Mouse (Mus musculus) lung, postnatal 0 days (tissue): ENCODE measurements around the gene Mff. TPM values are rescaled to one million over a fixed set of nuclear protein-coding genes. Genes with fewer than 3 reads are reported as not detected.

Source experiments
- ATAC-seq: fragments of 200-750 bp; cut with Nextera tagmentation; 2 replicates; pipeline ENCODE4 v1.8.0; 2017; ENCODE audit warnings: moderate library complexity
- DNase-seq: peaks from one replicate; pipeline ENCODE4 v3.0.0-alpha.2; 2016; ENCODE audit warnings: low spot score
- H3K27ac ChIP-seq: fragments of 300-500 bp; sonication (generic); 2 replicates; pipeline ENCODE4 v1.5.1; 2014; ENCODE audit warnings: antibody characterized with exemption, mild to moderate bottlenecking, low read length, mixed read lengths
- H3K27me3 ChIP-seq: fragments of 300-500 bp; sonication (generic); replicated peaks from 2 replicates; pipeline ENCODE4 v1.6.1; 2014; ENCODE audit warnings: low read length, mixed read lengths; ENCODE audit not compliant: insufficient read depth
- H3K36me3 ChIP-seq: fragments of 300-500 bp; sonication (generic); 2 replicates; pipeline ENCODE4 v1.6.1; 2014; ENCODE audit warnings: low read length, mixed read lengths; ENCODE audit not compliant: insufficient read depth
- H3K4me1 ChIP-seq: fragments of 300-500 bp; sonication (generic); 2 replicates; pipeline ENCODE4 v1.6.1; 2014; ENCODE audit warnings: antibody characterized with exemption, low read depth, low read length, mixed read lengths; ENCODE audit not compliant: insufficient read depth
- H3K4me2 ChIP-seq: fragments of 300-500 bp; sonication (generic); replicated peaks from 2 replicates; pipeline ENCODE4 v1.6.1; 2014; ENCODE audit warnings: low read depth, mild to moderate bottlenecking, low read length, moderate library complexity, mixed read lengths
- H3K4me3 ChIP-seq: fragments of 300-500 bp; sonication (generic); 2 replicates; pipeline ENCODE4 v1.5.1; 2014; ENCODE audit warnings: low read depth, low read length
- H3K9ac ChIP-seq: fragments of 300-500 bp; sonication (generic); replicated peaks from 2 replicates; pipeline ENCODE4 v1.6.1; 2014; ENCODE audit warnings: low read depth, mild to moderate bottlenecking
- H3K9me3 ChIP-seq: fragments of 300-500 bp; sonication (generic); 2 replicates; pipeline ENCODE4 v1.6.1; 2016; ENCODE audit warnings: low read length, mixed read lengths
- CTCF ChIP-seq: IDR thresholded peaks from 2 replicates; pipeline ENCODE4 v1.5.1; 2016; ENCODE audit warnings: antibody characterized with exemption, mild to moderate bottlenecking
- EP300 ChIP-seq: IDR thresholded peaks from 2 replicates; pipeline ENCODE4 v1.6.1; 2016; ENCODE audit warnings: antibody characterized with exemption, mild to moderate bottlenecking, control low read depth
- WGBS: fragments of 180-500 bp; shearing (Covaris S2); extraction: QIAGEN DNeasy Blood & Tissue Kit; methylation state at CpG from one replicate; pipeline ENCODE4 v1.1.7; 2014; 5-methylcytosine and 5-hydroxymethylcytosine counted together
- polyA plus RNA-seq: library from polyadenylated mRNA; unstranded; fragments of >200 nt; fragmentation: Nextera tagmentation; extraction: Ambion mirVana; gene quantifications from 2 replicates; pipeline ENCODE4 v1.2.1, GENCODE M21; 2015

The Mff gene
- polyA plus RNA-seq, 1 experiment from 2014 or later: 180 TPM

- Histone ChIP-seq H3K27ac (no peak overlapping the region), H3K4me2 (no peak overlapping the region), H3K9me3 (no peaks in the 10 kb centered on the region), H3K4me1 (no peaks in the 10 kb centered on the region), H3K4me3 (no peak overlapping the region), H3K27me3 (no peaks in the 10 kb centered on the region), H3K36me3 (no peaks in the 10 kb centered on the region), H3K9ac (no peak overlapping the region)
- WGBS: 20% methylated on average over 1 of the region's 1 CpGs
- ATAC-seq (no peak), DNase-seq (no peak)
- TF ChIP-seq EP300 (no peak), CTCF (no peak)
Observed at GRCm38 (mm10) chr1:82766227-82766626, 41.5 kb downstream of the Mff start.

- whole genome bisulfite sequencing: 35% methylated on average over 4 of the region's 4 CpGs
- no peak for TF ChIP-seq CTCF
- TF ChIP-seq EP300: no peak
- Histone ChIP-seq H3K4me3 (no peak overlapping the region), H3K4me1 (no peaks in the 10 kb centered on the region), H3K9ac (no peak overlapping the region), H3K36me3 (no peaks in the 10 kb centered on the region), H3K27me3 (no peaks in the 10 kb centered on the region), H3K4me2 (no peak overlapping the region), H3K9me3 (no peaks in the 10 kb centered on the region), H3K27ac (no peak overlapping the region)
- DNase-seq (no peak), ATAC-seq (no peak)
Observed at GRCm38 (mm10) chr1:82766641-82767040, 42.0 kb downstream of the Mff start.

GRCm38 (mm10) chr1:82768269-82768668, 43.6 kb downstream of the Mff start, which contains the start of gene Tm4sf20:
Gene Tm4sf20, minus strand, starts transcription at chr1:82768461.
- 42% methylated on average over 5 of the region's 5 CpGs for WGBS
- ATAC-seq (no peak), DNase-seq (no peak)
- Histone ChIP-seq H3K9me3 (no peaks in the 10 kb centered on the region), H3K4me1 (no peaks in the 10 kb centered on the region), H3K27me3 (no peaks in the 10 kb centered on the region), H3K27ac (no peak within 1 kb of the TSS), H3K9ac (no peak within 1 kb of the TSS), H3K36me3 (no peaks in the 10 kb centered on the region), H3K4me3 (no peak within 1 kb of the TSS), H3K4me2 (no peak within 1 kb of the TSS)
- TF ChIP-seq EP300 (no peak), CTCF (no peak)

GRCm38 (mm10) chr1:82771022-82771586, 46.4 kb downstream of the Mff start, which contains the start of gene Gm47791:
Gene Gm47791, minus strand, starts transcription at chr1:82771243.
- Histone ChIP-seq H3K9ac (no peak within 1 kb of the TSS), H3K4me2 (no peak within 1 kb of the TSS), H3K27me3 (no peaks in the 10 kb centered on the region), H3K9me3 (0 out of 2 replicates have a peak, but pooled peaks cover 3% of the 10 kb centered on the region), H3K36me3 (no peaks in the 10 kb centered on the region), H3K4me3 (no peak within 1 kb of the TSS), H3K27ac (no peak within 1 kb of the TSS), H3K4me1 (no peaks in the 10 kb centered on the region)
- WGBS: 80% methylated on average over 15 of the region's 15 CpGs
- ATAC-seq: 0 out of 2 replicates have a peak, but pooled peaks have one; percentile 23
- TF ChIP-seq EP300 (no peak), CTCF (no peak)
- DNase-seq: peak; percentile 41

GRCm38 (mm10) chr1:82772428-82772827, 47.7 kb downstream of the Mff start:
- TF ChIP-seq CTCF (no peak), EP300 (no peak)
- ATAC-seq (no peak), DNase-seq (no peak)
- no peak overlapping the region for H3K27ac ChIP-seq
- no peaks in the 10 kb centered on the region for H3K4me1 ChIP-seq
- no peak overlapping the region for H3K4me2 ChIP-seq
- 0 out of 2 replicates have a peak, but pooled peaks cover 3% of the 10 kb centered on the region for H3K9me3 ChIP-seq
- no peaks in the 10 kb centered on the region for H3K27me3 ChIP-seq
- H3K4me3 ChIP-seq: no peak overlapping the region
- no peaks in the 10 kb centered on the region for H3K36me3 ChIP-seq
- WGBS: 86% methylated on average over 4 of the region's 4 CpGs
- no peak overlapping the region for H3K9ac ChIP-seq

GRCm38 (mm10) chr1:82773208-82773607, 48.5 kb downstream of the Mff start:
- Histone ChIP-seq H3K9me3 (0 out of 2 replicates have a peak, but pooled peaks cover 3% of the 10 kb centered on the region), H3K36me3 (no peaks in the 10 kb centered on the region), H3K4me3 (no peak overlapping the region), H3K4me2 (no peak overlapping the region), H3K9ac (no peak overlapping the region), H3K4me1 (no peaks in the 10 kb centered on the region), H3K27me3 (no peaks in the 10 kb centered on the region), H3K27ac (no peak overlapping the region)
- TF ChIP-seq CTCF: peak; percentile 30; the same call in 1 of the 2 replicates
- no peak for TF ChIP-seq EP300
- DNase-seq: no peak
- WGBS: 61% methylated on average over 5 of the region's 5 CpGs
- ATAC-seq: no peak
